Mouse (Mus musculus): ENCODE data around the gene Kpnb1.
A peak's percentile ranks its signal among the peaks of the same experiment; 100 is the strongest.

The Kpnb1 gene

DNA sequence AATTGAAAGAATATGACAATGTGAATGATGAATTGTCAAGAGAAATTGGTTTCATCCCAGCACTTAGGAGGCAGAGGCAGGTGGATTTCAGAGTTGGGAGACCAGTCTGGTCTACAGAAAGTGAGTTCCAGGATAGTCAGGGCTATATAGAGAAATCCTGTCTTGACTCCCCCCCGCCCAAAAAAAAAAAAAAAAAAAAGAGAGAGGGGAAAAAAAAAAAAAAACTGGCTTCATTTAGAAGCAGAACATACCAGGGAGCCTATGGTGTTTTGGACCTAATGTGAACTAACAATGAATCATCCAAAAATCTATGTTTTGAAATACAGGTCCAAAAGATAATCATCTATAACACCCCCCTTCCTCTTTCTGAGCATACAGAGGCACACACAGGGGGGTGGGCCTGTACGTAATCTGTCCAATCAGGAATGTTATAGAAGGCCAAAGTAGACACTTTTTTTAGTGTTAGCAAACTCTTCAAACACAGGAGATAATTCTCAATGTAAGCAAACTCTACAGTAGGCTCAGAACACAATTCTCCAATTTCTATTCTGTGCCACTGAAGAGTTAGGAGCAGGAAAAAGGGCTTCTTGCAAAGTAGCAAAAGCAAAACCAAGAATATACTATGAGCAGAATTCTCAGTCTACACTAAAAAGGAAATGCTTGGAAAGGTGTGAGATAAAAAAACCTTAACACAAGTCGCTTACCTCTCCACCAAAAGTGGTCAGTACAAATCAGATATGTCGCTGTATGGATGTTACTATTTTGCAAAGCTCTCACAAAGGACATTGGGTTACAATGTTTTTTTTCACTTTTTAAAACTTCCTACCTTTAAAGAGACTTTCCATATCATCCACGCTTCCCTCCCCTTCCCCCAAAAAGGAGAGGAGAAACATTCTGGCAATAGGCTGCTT is 1.7 kb downstream of the Kpnb1 start:
- no peak for DNase-seq (ENCODE audit: low spot score)

DNA sequence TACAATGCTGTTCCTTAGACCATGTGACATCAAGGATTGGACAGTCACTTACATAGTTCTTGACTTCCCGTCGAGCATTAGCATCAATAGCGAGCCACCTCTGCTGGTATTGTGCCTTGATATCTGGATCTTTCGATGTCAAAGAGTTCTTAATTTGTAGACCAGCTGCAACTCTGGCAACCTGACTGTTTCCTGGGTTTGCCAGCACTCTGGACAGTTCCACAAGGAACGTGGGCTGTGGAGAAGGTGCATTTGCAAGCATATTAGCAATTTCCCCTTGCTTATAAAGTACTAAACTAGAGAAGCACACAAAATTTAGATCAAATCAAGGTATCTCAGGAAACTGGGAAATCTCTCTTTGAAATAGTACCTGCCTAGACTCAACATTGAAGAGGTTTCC is 2.8 kb downstream of the Kpnb1 start:
- no peak for DNase-seq (ENCODE audit: low spot score)

GRCm38 (mm10) chr11:97182446-97182845 is 5.2 kb downstream of the Kpnb1 start:
- no peak for DNase-seq (ENCODE audit: low spot score)

- DNase-seq (ENCODE audit: low spot score): no peak
These were observed 6.6 kb downstream of the Kpnb1 start for GRCm38 (mm10) chr11:97181061-97181460.

DNA sequence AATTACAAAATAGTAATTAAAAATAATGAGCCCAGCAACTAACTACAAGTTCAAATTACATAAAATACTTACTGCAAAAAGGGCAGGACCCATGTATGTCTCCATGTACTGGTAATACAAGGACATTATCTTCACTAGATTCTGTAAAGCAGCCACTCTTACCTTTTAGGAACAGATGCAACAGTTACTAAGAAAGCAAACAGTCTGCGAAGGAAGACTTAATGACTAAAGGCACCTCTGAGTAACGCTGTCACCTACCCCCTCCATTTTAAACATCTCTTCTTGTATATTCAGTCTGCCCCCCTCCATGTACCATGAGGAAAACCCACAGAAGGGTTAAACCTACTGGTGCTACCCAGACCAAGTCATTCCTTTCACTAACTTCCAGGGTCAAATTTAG is 9.5 kb downstream of the Kpnb1 start:
- DNase-seq (ENCODE audit: low spot score): no peak

DNA sequence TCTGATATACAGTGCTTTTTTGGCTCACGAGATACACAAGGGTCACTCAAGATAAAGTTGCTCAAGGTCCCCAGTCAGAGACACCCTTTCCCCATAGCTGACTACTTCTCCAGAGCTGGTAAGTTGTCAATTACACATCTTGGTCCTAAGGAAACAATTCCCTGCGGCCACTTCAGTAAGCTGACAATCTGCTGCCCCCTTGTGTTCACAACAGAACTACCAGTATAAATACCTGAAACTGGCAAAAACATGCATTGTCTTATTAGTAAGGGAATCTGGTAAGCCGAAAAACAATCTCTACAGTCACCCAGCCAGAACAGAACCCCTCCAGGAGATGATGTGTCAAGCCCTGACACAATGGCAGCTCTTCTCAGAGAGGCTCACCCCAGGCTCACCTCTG is 10.8 kb downstream of the Kpnb1 start:
- DNase-seq (ENCODE audit: low spot score): peak; percentile 31

- DNase-seq (ENCODE audit: low spot score): no peak
These were observed 12.2 kb downstream of the Kpnb1 start for GRCm38 (mm10) chr11:97175499-97175898.

GRCm38 (mm10) chr11:97160341-97160740 is 27.3 kb downstream of the Kpnb1 start:
- DNase-seq (ENCODE audit: low spot score): no peak

- no peak for DNase-seq (ENCODE audit: low spot score)
These were observed 30.7 kb downstream of the Kpnb1 start for GRCm38 (mm10) chr11:97156999-97157398.

DNA sequence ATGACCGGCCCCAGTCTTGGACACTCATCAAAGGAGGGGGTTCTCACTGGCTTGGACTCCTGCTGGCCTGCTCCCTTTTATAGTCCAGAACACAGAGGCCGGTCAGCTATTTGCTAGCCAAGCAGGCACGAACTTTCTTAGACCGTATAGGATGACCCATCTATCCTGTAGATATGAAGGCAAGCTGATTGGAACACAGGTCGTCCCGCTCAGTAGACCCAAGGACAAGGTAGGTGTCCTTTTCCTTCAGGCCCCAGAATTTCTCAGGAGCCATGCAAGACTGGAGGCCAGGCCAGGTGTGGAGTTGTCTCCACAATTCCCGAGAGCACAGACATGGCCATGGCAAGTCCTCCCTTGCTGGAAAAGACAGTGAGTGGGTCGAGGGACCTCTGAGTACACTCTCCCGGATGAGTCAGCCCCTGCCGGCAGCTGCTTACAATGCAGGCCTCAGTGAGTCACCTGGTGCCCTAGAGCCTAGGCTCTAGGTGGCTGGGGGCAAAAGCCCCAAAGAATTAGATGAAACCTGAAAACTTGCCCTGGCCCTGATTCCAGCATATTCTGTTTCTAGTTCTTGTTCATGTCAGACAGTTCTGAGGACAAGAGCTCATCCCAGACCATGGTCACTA is 34.9 kb downstream of the Kpnb1 start:
- peak; percentile 26 for DNase-seq (ENCODE audit: low spot score)

GRCm38 (mm10) chr11:97152023-97152426 is 35.7 kb downstream of the Kpnb1 start:
- no peak for DNase-seq (ENCODE audit: low spot score)

GRCm38 (mm10) chr11:97151343-97151801 is 36.3 kb downstream of the Kpnb1 start, which contains the start of gene Tbkbp1:
Tbkbp1 (minus strand) TSS chr11:97151495.
- DNase-seq (ENCODE audit: low spot score): no peak

DNA sequence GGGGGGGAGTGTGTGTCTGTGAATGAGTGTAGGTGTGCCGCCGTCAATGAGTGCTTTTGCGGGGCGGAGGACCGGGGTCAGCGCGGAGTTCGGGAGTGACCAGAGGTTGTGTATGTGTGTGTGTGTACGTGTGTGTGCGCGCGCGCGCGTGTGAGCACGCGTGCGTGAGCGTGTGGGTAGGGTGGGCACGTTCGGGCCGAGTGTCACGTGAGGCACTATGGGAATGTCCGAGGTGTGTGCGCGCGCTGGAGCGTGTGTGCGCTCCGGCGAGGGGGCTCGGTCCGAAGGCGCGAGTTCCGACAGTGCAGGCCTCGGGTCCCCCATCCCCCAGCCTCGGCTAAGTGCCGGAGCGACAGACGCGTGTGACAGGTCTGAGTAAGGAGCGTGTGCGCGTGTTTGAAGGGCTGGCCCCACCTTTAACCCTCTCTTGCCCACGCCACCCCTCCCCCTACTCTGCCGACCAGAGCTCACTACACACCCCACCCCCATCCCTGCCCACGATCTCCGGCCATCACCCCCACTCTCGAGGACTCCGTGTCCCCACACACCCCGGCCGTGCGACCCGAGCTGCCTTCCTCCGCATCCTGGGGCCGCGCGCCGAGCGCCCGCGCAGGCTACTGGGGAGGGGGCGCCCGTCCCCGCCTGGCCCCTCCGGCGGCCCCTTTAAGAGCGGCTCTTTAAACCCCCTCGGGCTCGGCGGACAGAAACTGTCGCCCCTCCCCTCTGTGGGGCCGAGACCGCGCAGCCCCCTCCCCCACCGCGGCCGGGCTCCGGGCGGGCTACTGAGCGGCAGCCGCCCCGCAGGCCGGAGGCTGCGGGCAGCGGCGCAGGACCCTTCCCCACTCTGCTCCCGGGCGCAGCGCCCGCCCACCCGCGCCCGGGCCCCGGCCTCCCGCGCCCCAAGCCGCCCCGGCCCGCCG is 37.0 kb downstream of the Kpnb1 start:
- DNase-seq (ENCODE audit: low spot score): no peak

DNA sequence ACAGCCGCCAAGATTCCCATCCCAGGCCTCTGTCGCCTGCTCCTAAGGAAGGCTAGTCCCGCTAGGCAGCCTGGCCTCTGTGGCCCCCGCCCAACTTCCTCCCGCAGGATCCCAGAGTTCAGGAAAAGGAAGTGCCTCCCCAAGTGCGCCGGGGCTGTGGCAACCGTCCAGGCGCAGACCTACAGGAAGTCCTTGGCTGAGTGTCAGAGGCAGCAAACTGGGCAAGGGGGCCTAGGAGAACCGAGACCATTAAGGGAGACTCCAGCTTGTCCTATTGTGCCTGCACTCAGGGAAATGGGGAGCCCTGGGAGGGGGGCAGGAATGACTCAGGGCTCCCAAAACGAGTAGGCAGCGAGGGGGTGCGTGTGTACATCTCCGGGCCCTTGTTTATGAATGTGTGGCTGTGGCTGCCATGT is 37.7 kb downstream of the Kpnb1 start:
- no peak for DNase-seq (ENCODE audit: low spot score)

GRCm38 (mm10) chr11:97149026-97149425 is 38.7 kb downstream of the Kpnb1 start:
- DNase-seq (ENCODE audit: low spot score): no peak

DNA sequence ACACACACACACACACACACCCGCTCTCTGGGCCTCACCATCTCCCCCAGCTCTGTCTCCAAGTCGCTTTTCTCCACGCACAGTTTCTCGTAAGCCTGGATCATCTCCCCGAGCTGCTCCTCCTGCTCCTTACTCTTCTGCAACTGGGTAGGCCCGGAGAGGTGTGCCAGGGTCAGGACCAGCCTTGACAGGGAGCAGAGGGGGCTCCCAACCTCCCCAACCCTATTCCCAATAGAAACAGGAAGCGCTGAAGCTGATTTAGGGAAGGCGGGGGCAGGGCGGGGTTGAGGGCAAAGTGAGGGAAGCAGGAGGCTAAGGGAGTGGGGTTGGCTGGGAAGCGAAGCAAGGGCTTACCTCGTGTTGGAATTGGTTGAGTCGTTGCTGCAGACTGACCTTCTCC is 39.1 kb downstream of the Kpnb1 start:
- DNase-seq (ENCODE audit: low spot score): no peak

DNA sequence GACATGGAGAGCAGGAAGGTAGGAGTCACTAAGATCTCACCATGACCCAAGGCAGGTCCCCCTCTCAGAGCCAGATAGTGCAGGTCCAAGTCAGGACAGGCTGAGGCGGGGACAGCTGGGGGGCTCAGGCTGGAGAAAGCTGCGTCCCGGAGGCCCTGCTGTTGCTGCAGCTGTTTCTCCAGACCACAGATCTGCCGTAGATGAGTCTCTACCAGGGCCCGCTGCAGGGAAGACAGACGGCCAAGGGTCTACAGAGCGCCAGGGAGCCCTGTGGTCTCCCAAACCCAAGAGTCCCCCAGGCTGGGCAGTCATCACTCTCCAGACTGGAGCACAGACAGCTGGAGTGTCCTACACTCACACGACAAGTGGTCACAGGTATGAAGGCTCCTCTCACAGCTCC is 40.3 kb downstream of the Kpnb1 start:
- no peak for DNase-seq (ENCODE audit: low spot score)

- DNase-seq (ENCODE audit: low spot score): peak; percentile 73
These were observed 41.0 kb downstream of the Kpnb1 start for GRCm38 (mm10) chr11:97146724-97147123.

DNA sequence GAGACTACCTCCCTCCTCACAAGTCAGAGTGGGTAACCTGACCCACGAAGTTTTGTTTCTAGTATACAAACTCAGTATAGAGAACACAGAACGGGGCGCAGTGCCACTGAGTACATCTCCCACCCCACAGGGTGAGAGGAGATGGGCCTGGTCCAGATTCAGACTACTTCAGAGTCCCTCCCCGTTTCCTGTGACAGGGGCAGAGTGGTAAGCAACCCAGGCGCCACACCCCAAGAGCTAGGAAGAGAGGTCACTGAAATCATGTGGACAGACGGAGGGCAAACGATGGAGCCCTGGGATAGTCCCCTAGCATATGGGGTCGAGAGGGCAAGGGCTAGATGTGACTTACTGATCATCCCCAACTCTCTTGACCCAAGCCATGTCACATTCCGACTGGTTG is 41.7 kb downstream of the Kpnb1 start:
- DNase-seq (ENCODE audit: low spot score): no peak

GRCm38 (mm10) chr11:97145320-97145719 is 42.4 kb downstream of the Kpnb1 start:
- no peak for DNase-seq (ENCODE audit: low spot score)

GRCm38 (mm10) chr11:97143196-97143900 is 44.3 kb downstream of the Kpnb1 start:
- DNase-seq (ENCODE audit: low spot score): no peak

All from T-cell, adult 2 months (primary cell).